Mouse (Mus musculus): ENCODE data around the gene Vwce.

Vwce gene

DNA sequence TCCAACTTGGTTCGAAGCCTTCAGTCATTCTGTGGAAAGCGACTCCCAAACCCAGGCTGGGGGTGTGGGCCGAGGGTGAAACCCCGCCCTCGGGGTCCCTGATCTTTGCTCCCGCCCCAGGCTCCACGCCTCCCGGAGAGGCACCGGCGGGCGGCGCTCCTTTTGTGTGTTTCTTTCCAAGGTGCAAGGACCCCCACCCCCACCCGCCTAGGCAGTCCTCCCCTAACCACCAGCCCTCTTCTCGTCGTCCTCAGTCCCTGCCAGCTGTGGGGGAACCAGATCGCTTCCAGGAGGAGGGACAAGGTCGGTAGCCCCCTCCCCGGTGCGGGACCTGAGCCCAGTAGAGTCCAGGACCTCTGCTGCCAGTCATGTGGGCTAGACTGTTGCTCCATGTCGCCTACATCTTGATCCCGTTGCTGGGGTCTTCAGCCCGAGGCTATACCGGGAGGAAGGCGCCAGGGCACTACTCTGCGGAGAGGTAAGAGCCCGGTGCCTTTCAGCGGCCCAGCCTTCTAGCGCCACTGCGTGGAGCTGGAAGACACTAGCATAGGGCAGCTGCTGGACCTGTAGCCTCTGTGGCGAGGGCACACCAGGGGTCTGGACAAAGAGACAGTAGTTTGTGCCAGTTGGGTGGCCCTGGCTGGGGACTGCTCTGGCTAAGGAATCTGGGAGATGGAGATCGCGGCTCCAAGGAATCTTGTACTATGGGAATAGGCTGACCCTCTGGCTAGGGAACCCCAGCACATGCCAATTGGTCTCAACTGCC, at the start of gene Vwce:
Gene Vwce, plus strand, starts transcription at position 108 of the 766 bp plus-strand sequence.
- DNase-seq, result peak; percentile 69 to 74

DNA sequence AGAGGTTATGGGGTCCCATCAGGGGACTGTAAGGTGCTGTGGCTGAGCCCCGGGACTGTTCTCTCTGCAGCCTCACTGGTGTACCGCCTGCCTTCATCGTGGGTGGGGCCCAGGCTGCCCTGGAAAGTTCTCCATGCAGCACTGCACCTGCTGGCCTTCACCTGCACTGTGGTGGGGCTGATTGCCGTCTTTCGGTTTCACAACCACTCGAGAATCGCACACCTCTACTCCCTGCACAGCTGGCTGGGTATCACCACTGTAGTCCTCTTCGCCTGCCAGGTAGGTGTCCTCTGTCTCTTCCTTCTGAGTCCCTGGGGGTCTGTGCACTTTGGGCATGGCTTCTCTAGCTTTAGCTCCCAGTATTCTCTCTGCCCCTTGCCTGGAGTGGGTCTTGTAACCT, 48.9 kb upstream of the Vwce start:
- no peak for DNase-seq

DNA sequence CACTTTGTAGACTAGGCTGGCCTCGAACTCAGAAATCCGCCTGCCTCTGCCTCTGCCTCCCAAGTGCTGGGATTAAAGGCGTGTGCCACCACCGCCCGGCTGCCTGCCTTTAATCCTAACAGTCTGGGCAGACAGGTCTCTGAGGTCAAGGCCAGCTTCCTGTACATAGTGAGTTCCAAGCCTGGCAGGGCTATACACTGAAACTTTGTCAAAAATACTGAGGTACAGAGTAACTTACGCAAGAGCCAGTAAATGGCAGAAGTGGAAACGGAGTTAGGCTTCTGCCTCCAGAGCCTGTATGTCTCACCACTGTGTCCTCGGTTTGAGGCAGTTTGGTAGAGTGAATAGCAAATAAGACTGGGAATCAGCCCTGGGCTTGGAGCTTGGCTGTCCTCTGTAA, 46.8 kb upstream of the Vwce start:
- DNase-seq, result no peak

- no peak for DNase-seq
Measured at GRCm38 (mm10) chr19:10589127-10589857, 44.7 kb upstream of the Vwce start.

GRCm38 (mm10) chr19:10590301-10590700, 43.7 kb upstream of the Vwce start:
- no peak for DNase-seq

DNA sequence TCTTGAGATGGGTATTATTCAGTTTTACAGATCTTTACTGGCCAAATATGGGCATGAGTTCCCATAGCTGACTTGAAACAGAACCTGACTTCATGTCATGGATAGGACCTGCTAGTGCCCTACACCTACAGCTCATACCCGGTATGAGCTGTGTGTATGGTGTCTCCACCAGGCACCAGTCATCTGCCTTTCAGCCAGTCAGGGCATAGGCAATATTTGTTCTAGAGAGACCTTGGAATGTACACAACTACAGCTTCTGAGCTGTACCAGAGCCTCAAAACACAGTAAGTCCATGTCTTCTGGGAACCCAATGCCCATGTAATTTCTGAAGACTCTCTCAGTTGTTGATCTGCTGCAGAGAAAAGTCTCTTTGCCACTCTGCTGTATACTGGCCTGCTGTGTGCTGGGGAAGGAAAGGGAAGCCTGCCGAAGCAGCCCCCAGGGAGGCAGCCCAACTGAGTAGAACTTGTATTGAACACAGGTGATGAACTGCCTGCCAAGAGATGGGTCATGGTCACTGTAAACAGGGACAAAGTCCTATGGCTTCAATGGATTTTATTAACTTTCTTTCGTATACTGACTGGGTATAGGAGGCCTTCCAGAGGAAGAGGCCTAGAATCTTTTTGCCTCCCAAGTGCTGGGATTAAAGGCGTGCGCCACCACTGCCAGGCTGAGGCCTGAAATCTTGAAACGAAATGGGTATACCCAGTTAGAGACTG, 42.2 kb upstream of the Vwce start:
- no peak for DNase-seq

DNA sequence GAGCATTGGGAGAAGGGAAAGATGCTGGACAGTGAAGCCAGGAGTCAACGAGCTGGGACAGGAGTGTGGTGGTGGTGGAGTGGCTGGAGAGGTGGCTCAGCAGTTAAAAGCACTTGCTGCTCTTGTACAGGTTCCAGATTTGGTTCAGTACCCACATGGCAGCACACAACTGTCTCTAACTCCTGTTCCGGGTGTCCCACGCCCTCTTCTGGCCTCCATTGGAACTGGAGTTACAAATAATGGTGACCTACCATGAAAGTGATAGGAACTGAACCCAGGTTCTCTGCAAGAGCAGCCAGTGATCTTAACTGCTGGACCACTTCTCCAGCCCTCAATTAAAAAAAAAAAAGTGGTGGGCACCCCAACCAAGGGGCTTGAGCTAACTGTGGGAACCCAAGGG, 35.8 kb upstream of the Vwce start:
- DNase-seq, result no peak

DNA sequence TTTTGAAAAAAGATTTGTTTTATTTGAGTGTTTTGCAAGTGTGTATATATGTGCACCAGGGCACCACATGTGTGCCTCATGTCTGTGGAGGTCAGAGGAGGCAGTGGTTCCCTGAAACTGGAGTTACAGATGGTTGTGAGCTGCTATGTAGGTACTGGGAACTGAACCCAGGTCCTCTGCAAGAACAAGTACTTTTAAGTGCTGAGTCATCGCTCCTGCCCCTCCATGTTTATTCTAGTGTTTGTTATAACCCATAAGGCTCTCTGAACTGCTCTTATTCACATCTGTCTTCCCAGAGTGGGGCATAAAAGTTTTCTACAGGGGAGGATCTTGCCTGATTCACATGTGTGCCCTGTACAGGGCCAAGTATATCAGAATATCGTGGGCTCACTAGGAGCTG, 34.4 kb upstream of the Vwce start:
- DNase-seq, result no peak

GRCm38 (mm10) chr19:10602247-10602769, 31.7 kb upstream of the Vwce start:
- DNase-seq, result no peak

DNA sequence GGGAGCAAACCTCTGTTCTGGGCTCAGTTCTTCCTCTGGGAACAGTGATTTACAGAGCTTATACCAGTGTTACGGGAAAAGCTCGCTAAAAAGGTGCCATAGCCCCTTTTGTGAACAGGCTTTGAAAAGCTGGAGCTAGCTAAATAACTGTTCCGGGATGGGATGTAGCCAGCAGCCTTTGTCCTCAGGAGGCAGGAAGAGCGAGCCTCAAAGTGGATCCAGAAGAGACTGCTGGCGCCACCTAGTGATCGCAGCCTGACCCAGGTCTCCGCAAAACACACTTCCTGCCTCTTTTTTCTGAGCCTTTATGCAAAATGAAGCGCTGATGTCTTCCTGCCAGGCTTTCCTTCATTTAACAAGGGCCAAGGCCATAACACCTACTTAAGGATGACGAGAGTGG, 31.2 kb upstream of the Vwce start:
- DNase-seq, result peak; percentile 92 to 95

DNA sequence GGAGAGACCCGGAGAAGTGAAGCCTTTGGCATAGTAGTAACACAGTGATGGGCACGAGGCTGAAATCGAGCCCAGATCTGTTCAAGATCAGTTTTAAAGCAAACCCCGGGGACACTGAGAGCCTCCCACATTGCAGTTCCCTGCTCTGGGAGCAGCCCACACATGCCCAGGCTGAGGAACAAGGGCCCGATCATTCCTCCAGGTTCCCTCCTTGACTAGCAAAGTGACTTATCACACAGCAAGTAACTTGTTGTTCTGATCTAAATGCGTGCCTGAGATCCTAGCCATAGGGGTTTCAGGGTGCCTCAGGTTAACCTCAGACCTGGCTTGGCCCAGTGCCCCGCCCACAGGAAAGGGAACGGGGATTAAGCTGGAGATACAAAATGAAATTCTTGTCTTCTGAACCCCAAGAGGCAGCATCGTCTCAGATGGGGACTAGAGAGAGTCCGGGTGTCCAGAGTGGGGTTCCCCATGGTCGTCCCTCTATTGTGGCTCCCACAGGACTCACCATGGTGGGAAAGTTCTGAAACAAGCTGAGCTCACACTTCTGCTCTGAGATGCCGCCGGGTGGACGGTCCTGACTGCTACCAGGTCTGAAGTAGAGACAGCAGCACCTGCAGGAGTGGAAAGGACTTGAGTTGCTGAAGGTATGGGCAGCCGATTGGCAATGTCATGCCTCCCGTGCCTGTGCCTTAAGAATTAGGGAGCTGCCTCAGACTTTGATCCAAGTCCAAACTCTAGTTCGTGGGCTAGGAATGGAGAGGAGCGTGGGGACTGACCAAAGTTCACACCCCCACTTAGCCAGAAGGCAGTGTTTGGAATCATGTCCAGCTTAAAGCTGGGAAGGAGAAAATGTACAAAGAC, 30.1 kb upstream of the Vwce start:
- peak in 1 of 2 experiments; percentile 21 for DNase-seq

GRCm38 (mm10) chr19:10604534-10604933, 29.5 kb upstream of the Vwce start:
- DNase-seq, result no peak

DNA sequence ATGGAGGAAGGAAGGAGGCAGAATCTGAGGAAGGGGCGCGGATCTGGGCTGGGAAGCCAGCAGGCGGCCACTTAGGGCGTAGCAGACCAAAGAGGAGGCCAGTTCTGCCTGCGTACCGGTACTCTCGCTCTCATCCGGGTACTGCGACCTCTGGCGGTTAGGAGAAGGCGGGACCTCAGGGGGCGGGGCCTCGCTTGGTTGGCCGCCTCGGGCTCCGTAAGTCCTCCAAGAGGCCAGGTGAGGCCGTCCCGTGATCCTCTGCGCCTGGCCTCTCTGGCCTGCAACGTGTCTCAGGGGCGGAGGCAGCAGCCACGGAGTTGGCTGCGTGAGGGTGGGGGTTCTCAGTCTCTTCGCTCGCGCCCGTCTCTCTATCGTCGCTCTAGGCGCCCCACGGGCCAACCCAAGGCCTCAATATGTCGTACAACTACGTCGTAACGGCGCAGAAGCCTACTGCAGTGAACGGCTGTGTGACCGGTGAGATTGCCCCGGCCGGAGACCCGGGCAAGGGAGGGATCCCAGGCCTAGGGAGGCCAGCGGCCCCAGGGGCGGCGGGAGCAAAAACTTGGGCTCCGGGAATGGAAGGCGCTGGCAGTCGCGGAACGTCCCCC, 28.6 kb upstream of the Vwce start, which contains the start of the genes Ddb1 and Tkfc:
Gene Ddb1, plus strand, starts transcription at position 35 of the 608 bp plus-strand sequence.
Gene Tkfc, minus strand, starts transcription at position 362 of the 608 bp plus-strand sequence.
- DNase-seq, result peak; percentile 99 to 100

DNA sequence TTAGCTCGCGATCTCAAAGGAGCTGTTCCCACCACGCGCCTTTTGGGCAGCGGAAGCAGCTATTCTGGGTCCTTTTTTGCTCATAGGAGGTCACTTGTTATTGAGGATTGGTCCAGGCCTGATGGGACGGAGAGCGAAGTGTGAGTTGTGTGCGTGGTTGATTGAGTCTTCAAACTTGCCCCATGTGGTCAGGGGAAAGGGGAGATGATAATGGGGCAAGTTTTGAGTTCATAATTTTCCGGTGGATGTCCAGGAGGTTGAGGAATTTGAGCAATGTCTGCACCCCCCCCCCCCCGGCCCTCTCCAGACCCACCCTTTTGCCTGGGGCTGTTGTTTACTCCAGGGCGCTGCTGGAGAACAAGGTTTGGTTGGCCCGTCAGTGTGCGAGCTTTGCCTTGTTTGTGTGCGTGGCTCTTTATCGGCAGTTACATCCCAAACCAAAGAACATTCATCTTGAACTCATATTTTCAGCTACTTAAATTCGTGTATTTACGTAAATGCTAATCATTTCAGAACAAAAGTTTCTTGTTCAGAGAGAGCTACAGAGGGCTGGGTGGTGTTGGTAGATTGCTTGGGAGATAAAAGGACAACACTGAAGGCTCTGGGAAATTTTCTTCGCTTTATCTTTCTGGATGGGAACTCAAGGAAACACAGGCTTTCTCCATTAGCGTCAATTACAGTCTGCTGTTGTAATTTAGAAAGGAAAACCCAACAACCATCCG, 28.0 kb upstream of the Vwce start:
- DNase-seq, result no peak

DNA sequence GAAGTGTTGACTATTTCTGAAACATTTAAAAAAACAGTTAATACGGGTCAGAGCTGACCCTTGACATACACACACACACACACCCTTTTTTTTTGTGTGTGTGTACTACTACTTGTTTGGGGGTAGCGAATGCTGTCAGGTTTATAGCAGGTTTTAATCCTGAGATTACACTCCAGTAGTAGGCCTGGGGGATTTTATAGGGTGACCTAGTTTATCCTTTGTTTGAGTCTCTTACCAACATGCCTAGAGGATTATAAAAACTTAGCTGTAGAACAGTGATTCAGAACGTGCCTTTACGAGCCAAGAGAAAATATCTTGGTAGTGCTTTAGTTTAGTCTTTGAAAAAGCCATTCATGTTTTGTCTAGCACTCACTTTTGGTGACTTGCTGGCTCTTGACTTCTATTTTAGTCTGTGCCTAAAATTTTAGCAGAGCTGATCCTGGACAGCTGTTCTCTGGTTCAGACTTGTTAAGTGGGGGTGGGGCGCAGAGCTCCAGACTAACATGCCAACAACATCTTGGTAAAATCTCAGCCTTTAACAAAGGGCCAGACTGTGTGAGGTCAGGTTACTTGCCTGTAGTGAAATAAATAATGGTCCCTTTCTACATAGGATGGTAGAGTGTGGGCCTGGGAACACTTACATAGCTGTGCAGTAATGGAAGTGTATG, 25.3 kb upstream of the Vwce start:
- no peak for DNase-seq

DNA sequence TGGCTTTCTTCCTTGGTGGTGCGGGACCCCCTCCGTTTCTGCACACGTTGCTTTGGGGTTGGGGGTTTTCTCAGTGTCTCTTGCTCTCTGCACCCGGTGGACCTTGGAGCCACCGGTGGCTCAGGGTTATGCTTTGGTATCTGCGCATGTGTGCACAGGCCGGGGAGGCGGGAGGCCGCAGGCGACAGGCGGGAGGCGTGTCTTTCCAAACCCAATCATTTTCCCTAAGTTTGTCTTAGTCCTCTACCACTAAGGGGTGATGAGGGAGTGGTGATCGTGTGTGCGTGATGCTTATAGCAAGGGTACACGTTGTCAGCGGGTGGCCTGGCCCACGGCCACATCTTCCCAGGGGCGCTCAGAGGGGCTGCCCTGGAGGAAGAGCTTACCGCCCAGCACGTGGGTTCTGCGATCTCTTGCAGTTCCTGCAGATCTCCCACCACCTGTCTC, 882 bp downstream of the Vwce start:
- DNase-seq, result peak in 1 of 2 experiments; percentile 79

- no peak for DNase-seq
Measured at GRCm38 (mm10) chr19:10637840-10638239, 3.8 kb downstream of the Vwce start.

DNA sequence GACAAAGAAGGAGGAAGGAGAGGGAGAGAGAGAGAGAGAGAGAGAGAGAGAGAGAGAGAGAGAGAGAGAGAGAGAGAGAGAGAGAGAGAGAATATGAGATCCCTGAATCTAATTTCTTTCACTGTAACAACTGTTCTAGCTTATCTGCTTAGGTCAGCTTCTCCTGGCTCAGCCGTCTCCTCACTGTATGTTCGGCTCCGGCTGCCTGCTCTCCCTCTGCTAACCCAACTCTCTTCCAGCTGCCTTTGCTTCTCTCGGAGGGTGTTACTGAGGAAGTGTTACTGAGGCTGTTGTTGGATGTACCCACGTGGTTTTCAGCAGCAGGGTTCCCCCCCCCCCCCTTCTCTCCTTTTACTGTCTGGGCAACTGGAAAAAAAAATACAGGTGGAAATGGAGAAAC, 6.1 kb downstream of the Vwce start:
- no peak for DNase-seq

DNA sequence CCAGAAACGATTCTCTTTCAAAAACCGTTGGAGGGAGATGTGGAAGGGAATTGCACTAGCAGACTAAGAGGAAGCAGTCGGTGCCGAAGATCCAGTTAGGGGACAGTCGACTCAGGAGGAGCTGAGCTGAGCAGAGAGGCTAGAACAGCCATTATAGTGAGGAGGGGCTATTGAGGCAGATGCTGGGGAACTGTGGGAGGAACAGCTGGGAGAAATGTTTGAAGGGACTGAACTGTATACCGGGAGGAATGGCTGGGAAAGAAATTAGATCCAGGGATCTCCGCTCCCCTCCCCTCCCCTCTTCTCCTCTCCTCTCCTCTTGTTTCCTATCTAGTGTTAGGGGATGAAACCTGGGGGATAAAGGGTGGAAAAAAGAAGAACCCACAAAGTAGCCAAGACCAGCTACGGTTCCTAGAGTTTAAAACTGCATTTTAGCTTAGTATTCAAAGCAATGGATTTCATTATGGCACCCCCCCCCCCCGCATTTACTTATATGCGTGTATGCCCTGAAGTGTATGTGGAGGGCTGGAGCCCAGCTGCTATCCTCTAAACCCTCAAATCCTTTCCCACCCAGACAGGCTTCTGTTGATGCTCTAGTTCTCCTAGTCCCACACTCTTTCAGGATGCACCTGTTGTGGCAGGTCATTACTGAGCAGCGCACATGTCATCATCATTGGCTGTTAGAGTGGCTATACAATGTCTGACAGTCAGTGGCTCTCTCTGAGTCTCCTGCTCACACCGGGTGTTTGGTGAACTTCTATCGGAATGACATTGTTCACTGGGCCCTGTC, 6.8 kb downstream of the Vwce start:
- DNase-seq, result no peak

DNA sequence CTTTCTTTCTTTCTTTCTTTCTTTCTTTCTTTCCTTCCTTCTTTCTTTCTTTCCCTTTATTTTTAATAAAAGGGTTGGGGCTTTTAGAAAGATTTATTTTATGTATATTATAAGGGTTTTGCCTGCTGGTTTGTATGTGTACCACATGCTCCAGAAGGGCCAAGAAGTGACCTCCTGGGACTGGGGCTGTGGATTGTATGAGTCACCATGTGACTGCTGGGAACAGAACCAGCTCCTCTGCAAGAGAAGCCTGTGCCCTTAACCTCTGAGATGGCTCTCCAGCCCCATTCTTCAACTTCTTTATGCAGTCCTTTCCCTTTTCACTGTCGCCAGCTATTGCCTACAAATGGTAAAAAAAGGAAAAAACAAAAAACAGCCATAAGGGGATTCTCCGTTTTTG, 11.6 kb downstream of the Vwce start:
- DNase-seq, result no peak

Measured in cerebellum, postnatal 25 days (tissue).